Mouse (Mus musculus): ENCODE measurements at regions not wholly inside any gene's neighbourhood (a gene's known extent, or its start where the extent isn't known, plus 50 kb on each side); places are given as distances from the start of the nearest gene placed in this dataset.
A peak's percentile ranks its signal among the peaks of the same experiment; 100 is the strongest.

DNA sequence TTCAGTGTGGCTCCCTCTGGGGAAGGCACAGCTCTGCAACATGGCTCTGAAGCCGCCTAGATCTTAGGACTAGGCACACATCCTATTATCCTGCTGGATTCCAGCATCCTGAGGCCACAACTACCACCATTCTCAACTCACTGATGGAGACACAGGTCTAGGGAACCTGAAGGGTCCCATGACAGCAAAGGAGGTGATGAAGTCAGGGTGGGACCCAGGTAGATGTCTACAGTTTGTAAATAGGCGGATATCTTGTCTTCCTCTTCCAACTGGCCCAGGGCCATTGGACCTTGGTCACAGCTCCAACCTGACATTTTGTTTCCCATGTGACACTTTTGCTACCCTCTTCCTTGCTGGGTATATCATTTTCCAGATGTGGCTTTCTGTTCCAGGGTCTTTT lies 106.4 kb downstream of the Vapb start:
- DNase-seq = no peak

GRCm38 (mm10) chr2:173844524-173844923 lies 107.2 kb downstream of the Vapb start:
- DNase-seq = no peak

DNA sequence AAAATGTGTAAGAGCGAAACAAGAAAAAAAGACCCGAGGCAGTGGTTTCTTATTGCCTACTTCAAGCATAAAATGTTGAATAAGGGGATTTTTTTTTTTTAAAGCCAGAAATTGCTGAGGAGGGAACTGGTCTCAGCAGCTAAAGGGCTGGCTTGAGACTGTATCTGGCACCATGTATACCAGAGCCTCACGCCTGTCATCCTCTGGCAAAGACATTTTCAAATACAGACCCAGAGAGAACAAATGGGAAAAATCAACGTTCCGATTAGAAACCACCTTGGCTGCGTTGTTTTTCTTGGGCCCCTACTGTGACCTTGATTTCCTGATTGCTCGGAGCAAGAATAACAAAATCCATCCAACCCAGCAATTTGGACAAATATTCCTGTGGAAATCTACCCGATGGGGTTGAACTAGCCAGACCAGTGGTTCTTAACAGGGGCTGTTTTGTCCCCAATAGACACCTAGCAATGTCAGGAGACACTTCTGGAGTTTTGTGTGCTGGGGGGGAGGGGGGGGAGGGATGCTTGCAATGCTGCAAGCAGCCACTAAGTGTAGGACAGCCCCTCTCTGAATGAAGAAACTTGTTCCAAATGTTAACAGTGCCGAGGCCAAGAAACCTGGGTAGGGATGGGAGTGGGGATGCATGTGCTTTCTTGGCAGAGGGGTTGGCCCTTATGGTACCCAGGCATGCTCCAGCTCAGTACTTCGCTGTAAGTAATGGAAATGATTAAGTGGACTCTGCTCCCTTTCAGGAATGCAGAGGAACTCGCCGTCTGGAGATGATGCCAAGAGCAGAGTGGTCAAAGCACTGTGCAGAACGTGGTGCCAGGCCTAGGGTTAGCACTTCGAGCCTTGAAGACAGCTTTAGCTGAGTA lies 108.1 kb downstream of the Vapb start:
- peak; percentile 29 to 32 for DNase-seq

- DNase-seq = peak in 1 of 2 experiments; percentile 41
Measured at GRCm38 (mm10) chr2:173851054-173851453, 113.7 kb downstream of the Vapb start.

GRCm38 (mm10) chr2:173854172-173854723 lies 116.9 kb downstream of the Vapb start:
- DNase-seq = no peak

- DNase-seq = no peak
Measured at GRCm38 (mm10) chr2:173854846-173855245, 117.5 kb downstream of the Vapb start.

DNA sequence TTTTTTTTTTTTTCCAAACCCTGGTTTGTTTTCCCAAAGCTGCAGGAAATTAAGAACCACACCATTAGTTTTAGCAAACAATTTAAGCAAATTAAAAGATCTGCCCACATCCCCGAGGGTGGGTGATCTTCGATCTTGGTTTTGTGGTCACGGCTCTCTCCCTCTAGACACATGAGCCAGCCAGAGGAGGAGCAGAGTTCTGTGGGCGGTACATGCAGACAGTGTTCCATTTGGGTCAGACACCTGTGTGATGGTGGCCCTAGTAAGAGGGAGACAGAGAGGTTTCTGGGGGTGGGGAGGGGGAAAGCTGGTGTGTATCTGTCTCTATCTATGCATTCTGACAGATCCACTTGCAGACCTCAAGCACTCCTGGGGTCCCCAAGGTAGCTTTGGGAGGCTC lies 118.0 kb downstream of the Vapb start:
- DNase-seq = no peak

- no peak for DNase-seq
Measured at GRCm38 (mm10) chr2:173857006-173857405, 119.7 kb downstream of the Vapb start.

DNA sequence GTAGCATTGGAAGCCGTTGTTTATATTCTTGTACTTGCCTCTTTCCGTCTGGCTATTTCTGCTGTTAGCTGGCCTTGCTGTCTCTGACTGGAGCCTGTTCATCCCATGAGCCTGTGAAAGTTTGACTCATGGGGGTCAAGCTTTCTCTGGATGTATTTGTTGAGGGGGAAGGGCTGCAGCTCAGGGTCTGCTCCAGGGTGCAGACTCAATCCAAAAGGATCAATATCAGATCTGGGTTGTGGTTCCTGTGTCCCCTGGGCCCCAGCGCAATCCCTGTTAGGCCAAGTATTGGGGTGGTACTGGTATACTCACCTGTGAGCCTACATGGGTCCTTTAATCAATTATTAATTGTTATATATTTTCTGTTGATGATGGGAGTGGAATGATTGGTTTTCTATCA lies 135.7 kb downstream of the Vapb start:
- no peak for DNase-seq

Measured in kidney, adult 8-10 months (tissue).